Mouse (Mus musculus) limb, embryonic 15.5 days (tissue): Measurements from ENCODE around the gene Gm6034. TPM values are rescaled to one million over a fixed set of nuclear protein-coding genes. Genes with fewer than 3 reads are reported as not detected.
A peak's percentile ranks its signal among the peaks of the same experiment; 100 is the strongest.
"Not testable (repeated sequence)": the region's sequence is repeated elsewhere in the genome, so short reads cannot be mapped to it uniquely, and the experiment has no call there.

Source experiments
- ATAC-seq: fragments of 200-750 bp; cut with Nextera tagmentation; 2 replicates; pipeline ENCODE4 v1.8.0; 2017; ENCODE audit warnings: low read depth, moderate TSS enrichment; ENCODE audit not compliant: insufficient number of reproducible peaks, low FRiP score, low TSS enrichment
- H3K27ac ChIP-seq: fragments of 300-500 bp; sonication (generic); 2 replicates; pipeline ENCODE4 v1.5.1; 2015; ENCODE audit warnings: moderate library complexity, mild to moderate bottlenecking, inconsistent platforms
- H3K27me3 ChIP-seq: fragments of 300-500 bp; sonication (generic); 2 replicates; pipeline ENCODE4 v1.6.1; 2015; ENCODE audit warnings: inconsistent platforms
- H3K36me3 ChIP-seq: fragments of 300-500 bp; sonication (generic); 2 replicates; pipeline ENCODE4 v1.6.1; 2015; ENCODE audit warnings: inconsistent platforms
- H3K4me1 ChIP-seq: fragments of 300-500 bp; sonication (generic); 2 replicates; pipeline ENCODE4 v1.6.1; 2015; ENCODE audit warnings: inconsistent platforms
- H3K4me2 ChIP-seq: fragments of 300-500 bp; sonication (generic); 2 replicates; pipeline ENCODE4 v1.6.1; 2015; ENCODE audit warnings: mild to moderate bottlenecking, inconsistent platforms
- H3K4me3 ChIP-seq: fragments of 300-500 bp; sonication (generic); 2 replicates; pipeline ENCODE4 v1.5.1; 2015; ENCODE audit warnings: mild to moderate bottlenecking, inconsistent platforms
- H3K9ac ChIP-seq: fragments of 300-500 bp; sonication (generic); 2 replicates; pipeline ENCODE4 v1.6.1; 2015; ENCODE audit warnings: inconsistent platforms
- H3K9me3 ChIP-seq: fragments of 300-500 bp; sonication (generic); 2 replicates; pipeline ENCODE4 v1.6.1; 2016; ENCODE audit warnings: inconsistent platforms
- WGBS: fragments of 180-500 bp; shearing (Covaris S2); methylation state at CpG from one replicate; pipeline ENCODE4 v1.1.7; 2015; 5-methylcytosine and 5-hydroxymethylcytosine counted together
- polyA plus RNA-seq: library from polyadenylated mRNA; unstranded; fragments of >200 nt; fragmentation: Nextera tagmentation; extraction: Ambion mirVana; gene quantifications from 2 replicates; pipeline ENCODE4 v1.2.1, GENCODE M21; 2015

Gene Gm6034
- polyA plus RNA-seq, 1 experiment from 2014 or later = not detected

DNA sequence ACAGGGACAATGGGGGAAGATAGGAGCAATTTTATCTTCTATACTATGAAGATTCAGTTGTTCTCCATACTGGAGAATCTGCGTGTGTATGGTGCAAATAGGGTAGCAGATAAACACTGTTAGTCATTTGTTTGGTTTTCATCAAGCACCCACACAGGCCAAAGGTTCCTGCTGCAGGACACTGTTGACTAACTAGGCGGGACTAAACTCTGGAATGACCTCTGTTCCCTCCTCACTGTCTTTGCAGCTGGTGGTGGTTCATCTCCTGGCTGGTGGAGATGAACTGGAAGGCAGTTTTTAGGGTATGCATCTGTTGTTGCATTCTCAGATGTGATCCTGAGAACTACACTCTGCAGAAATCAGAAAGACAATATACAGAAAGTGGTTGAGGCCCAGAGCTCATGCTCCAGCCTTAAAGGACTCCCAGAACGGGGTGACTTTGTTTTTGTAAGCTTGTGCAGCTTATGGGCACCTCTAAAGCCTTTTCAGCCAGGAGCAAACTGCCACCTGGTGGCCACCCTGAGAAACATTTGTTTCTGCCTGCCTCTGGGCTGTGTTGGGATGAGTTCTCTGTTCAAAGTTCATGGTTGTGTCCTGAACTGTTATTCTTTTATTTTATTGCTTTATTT is 7.6 kb upstream of the Gm6034 start:
- ATAC-seq, H3K36me3 ChIP-seq, H3K4me2 ChIP-seq, H3K27ac ChIP-seq, H3K9ac ChIP-seq, H3K27me3 ChIP-seq, H3K4me3 ChIP-seq, H3K9me3 ChIP-seq: not testable (repeated sequence)
- H3K4me1 ChIP-seq = peaks cover 10% of the 10 kb centered on the region; the same call in 1 of the 2 replicates
- WGBS = 33% methylated on average over 3 of the region's 3 CpGs

DNA sequence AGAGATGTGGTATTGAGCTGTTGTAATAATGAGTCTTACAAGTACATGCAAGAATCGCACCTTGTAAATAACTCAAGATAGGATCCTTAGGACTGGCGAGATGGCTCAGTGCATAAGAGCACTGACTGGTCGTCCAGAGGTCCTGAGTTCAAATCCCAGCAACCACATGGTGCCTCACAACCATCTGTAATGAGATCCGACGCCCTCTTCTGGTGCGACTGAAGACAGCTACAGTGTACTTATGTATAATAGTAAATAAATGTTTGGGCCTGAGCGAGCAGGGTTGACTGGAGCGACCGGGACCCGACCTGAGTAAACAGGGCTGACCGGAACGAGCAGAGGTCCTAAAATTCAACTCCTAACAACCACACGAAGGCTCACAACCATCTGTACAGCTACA is 6.6 kb upstream of the Gm6034 start:
- H3K9me3 ChIP-seq, ATAC-seq, H3K27me3 ChIP-seq, H3K27ac ChIP-seq, H3K4me3 ChIP-seq, H3K9ac ChIP-seq, H3K36me3 ChIP-seq, H3K4me2 ChIP-seq: not testable (repeated sequence)
- peaks cover 10% of the 10 kb centered on the region; the same call in 1 of the 2 replicates for H3K4me1 ChIP-seq
- 84% methylated on average over 13 of the region's 13 CpGs for WGBS

DNA sequence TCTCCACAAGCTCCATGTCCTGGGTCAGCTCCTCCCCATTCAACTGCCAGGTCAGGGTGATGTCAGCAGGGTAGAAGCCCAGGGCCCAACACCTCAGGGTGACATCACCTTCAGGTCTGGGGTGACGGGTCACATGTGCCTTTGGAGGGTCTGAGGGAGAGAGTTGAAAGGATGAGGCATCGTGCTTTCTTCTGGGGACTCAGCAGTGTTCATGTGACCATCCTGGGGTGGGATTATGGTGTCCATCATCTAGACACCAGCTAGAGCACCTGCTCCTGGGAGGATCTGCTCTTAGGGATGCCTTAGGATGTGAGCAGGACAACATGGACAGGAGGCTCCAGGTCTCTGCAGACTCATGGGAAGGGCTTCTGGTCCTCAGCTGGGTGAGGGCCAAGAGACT is 2.2 kb upstream of the Gm6034 start:
- not testable (repeated sequence) for H3K27me3 ChIP-seq, H3K36me3 ChIP-seq, H3K9ac ChIP-seq, H3K9me3 ChIP-seq, H3K4me3 ChIP-seq, H3K27ac ChIP-seq, H3K4me2 ChIP-seq, H3K4me1 ChIP-seq, ATAC-seq
- WGBS = 75% methylated on average over 2 of the region's 2 CpGs

DNA sequence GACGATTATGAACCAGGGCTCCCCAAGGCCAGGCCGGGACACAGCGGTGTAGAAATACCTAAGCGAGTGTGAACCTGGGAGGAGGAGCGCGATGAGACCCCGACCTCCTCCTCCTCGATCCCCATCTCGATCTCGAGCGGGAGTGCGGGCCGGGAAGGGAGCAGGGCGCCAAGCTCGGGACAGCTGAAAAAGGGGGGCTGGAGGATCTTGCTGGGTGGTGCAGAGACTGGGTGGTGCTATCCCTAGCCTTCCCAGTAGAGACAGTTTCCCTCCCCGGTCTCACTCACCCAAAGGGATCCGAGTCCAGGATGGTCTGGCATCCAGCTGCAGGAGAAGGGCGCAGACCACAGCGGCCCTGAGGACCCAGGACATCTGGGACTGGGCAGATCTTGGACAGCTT is 706 bp upstream of the Gm6034 start:
- Histone ChIP-seq H3K9ac (peak overlapping the region; percentile 31; the same call in 1 of the 2 replicates), H3K4me3 (peak overlapping the region; percentile 37), H3K4me2 (peak overlapping the region; percentile 76)
- not testable (repeated sequence) for H3K36me3 ChIP-seq, H3K27me3 ChIP-seq, H3K27ac ChIP-seq, H3K9me3 ChIP-seq, H3K4me1 ChIP-seq
- peak; percentile 59; the same call in 1 of the 2 replicates for ATAC-seq
- under 1% methylated on average over 18 of the region's 19 CpGs for WGBS

DNA sequence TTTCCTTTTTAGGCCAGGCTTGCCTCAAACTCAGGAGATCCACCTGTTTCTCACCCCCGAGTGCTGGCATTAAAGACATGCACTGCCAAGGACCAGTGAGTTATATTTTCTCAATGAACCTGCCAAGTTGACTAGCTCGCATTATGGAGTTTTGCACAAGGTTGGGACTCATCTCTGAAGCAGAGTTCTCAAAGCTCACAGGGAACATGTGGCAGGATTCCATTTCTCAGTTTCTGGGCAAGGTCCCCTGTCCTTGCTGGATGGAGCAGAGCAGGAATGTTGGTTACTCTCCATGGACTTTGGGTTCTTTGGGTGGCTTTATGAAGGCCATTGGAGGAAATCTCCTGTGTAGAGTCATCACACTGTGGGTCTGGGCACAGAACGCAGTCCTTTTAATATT is 525 bp downstream of the Gm6034 start:
- H3K36me3 ChIP-seq = no peaks in the 10 kb centered on the region
- peak overlapping the region; percentile 37 for H3K4me3 ChIP-seq
- peak overlapping the region; percentile 76 for H3K4me2 ChIP-seq
- no peaks in the 10 kb centered on the region for H3K27me3 ChIP-seq
- WGBS = 75% methylated on average over 3 of the region's 3 CpGs
- no peak for ATAC-seq
- H3K9ac ChIP-seq = no peak overlapping the region
- no peak overlapping the region for H3K27ac ChIP-seq
- no peaks in the 10 kb centered on the region for H3K9me3 ChIP-seq
- peaks cover 5% of the 10 kb centered on the region; the same call in 1 of the 2 replicates for H3K4me1 ChIP-seq

DNA sequence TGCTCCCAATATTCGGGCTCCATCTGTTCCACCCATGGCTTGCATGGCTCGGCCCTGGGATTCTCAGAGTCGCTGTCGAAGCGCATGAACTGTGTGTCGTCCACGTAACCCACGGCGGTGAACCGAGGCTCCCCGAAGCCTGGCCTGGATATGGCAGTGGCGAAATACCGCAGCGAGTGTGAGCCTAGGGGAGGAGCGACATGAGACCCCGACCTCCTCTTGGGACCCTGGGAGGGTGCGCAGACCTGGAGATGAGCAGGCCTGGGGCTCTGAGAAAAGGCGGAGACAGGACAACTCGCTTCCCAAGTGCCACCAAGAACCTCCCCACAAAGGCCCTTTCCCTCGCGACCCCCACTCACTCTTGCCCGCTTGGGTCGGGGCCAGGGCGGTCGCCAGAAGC is 15.2 kb downstream of the Gm6034 start:
- 88% methylated on average over 25 of the region's 25 CpGs for WGBS
- not testable (repeated sequence) for H3K4me1 ChIP-seq

DNA sequence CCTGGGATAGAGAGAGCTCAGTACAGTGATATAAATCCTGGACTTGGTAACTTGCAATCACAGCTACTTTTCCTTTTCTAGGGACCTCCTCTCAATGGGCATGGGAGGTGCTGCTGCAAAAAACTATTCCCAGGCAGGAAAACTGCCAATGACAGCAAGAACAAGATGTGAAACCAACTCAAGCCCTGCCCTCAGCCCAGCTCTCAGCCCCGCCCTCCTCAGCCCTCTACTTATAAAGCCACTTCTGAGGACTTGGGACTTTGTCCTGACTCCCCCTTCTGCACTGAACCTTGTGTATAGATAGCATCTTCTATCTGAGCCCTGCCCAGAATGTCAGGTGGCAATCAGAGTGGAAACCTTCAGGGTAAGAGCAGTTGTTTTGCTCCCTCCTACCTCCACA is 15.6 kb downstream of the Gm6034 start, which contains the start of gene Gm11127:
Gene Gm11127 (minus strand): TSS at position 10 of the 400 bp plus-strand sequence.
- not testable (repeated sequence) for H3K4me2 ChIP-seq, H3K36me3 ChIP-seq, H3K4me3 ChIP-seq, H3K4me1 ChIP-seq, H3K9me3 ChIP-seq, H3K27ac ChIP-seq, H3K9ac ChIP-seq, ATAC-seq, H3K27me3 ChIP-seq
- 50% methylated on average over 1 of the region's 1 CpGs for WGBS

More for the DNA sequence above, 15.2 kb downstream of the Gm6034 start:
- not testable (repeated sequence) for H3K4me3 ChIP-seq, ATAC-seq, H3K9ac ChIP-seq, H3K36me3 ChIP-seq, H3K4me2 ChIP-seq, H3K27ac ChIP-seq, H3K27me3 ChIP-seq, H3K9me3 ChIP-seq

DNA sequence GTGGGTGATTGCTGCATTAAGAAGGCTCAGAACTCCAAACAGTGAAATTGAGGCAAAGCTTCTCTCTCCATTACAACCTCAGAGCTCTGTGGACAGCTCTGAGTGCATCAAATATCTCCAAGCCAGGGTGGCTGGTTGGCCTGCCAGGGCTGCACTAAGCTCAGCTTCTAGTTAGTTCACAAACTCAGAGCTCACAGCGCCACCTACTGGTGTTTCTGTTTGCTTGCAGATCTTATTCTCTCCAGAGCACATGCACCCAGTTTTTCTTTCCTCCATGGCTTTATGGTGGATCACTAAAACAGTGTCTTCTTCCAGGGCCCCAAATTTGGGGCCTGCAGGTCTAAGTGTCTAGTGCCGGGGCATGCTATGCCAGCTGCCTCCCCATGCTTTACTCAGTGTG is 18.1 kb downstream of the Gm6034 start:
- 34% methylated on average over 2 of the region's 2 CpGs for WGBS
- Histone ChIP-seq H3K4me3 (no peak overlapping the region), H3K9ac (no peak overlapping the region), H3K36me3 (no peaks in the 10 kb centered on the region), H3K4me2 (no peak overlapping the region), H3K27me3 (no peaks in the 10 kb centered on the region), H3K4me1 (no peaks in the 10 kb centered on the region), H3K27ac (no peak overlapping the region), H3K9me3 (no peaks in the 10 kb centered on the region)
- ATAC-seq = no peak

DNA sequence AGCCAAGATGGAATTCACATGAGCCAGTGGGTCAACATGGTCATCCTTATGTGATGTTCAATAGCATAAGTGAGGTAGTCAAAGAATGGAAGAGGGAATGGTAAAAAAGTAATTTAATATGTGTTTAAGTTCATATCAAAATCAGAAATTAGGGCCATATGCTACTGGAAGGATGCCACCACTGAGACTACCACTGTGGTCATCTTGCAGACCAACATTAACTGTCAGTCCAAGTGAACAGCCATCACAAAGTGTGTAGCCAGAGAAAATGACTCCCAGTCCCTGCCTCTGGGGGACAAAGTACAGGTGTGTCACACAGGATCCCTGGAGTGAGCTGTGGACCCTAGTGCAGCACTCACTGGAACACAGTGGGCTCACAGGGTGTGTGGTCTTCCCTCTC is 39.1 kb downstream of the Gm6034 start:
- Histone ChIP-seq H3K27me3 (peaks cover 34% of the 10 kb centered on the region), H3K4me1 (peaks cover 12% of the 10 kb centered on the region)
- not testable (repeated sequence) for H3K36me3 ChIP-seq, ATAC-seq, H3K9ac ChIP-seq, H3K27ac ChIP-seq, H3K4me3 ChIP-seq, H3K9me3 ChIP-seq, H3K4me2 ChIP-seq

DNA sequence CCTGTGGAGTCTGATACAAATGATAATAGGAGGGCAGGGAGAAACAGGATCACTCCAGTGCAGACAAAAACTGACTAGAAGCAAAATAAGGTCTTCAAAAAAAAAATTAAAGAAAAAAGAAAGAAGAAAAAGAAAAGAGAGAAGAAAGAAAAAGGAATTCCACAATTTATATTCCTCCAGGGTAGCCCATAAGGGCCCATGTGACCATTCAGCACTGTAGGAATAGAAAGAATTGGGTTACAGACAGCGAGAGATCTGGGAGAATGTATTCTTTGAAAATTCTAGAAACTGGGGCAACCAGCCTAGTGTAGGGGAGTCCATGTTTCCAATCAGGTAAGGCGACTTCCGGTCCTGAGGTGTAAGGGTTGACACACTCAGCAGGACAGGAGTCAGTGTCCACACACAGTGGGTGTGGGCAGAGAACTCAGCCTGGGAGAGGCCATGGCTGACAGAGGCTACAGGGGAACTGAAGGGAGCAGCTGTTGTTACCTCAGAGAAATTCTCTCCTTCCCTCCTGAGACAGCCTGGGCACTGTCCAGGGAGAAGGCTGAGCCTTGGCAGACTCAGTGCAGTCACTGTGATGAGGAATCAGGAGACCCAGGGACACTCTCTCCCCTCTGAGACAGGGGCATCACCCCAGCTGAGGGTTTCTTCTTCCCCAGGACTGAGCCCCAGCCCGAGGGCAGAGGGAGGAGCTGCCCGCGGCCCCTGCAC is 39.9 kb downstream of the Gm6034 start:
- H3K4me1 ChIP-seq = peaks cover 12% of the 10 kb centered on the region
- not testable (repeated sequence) for H3K9me3 ChIP-seq, ATAC-seq, H3K27ac ChIP-seq, H3K36me3 ChIP-seq, H3K9ac ChIP-seq
- WGBS = 26% methylated on average over 6 of the region's 6 CpGs
- H3K27me3 ChIP-seq = peaks cover 34% of the 10 kb centered on the region
- peak overlapping the region; percentile 45 for H3K4me3 ChIP-seq
- peak overlapping the region; percentile 92 for H3K4me2 ChIP-seq

DNA sequence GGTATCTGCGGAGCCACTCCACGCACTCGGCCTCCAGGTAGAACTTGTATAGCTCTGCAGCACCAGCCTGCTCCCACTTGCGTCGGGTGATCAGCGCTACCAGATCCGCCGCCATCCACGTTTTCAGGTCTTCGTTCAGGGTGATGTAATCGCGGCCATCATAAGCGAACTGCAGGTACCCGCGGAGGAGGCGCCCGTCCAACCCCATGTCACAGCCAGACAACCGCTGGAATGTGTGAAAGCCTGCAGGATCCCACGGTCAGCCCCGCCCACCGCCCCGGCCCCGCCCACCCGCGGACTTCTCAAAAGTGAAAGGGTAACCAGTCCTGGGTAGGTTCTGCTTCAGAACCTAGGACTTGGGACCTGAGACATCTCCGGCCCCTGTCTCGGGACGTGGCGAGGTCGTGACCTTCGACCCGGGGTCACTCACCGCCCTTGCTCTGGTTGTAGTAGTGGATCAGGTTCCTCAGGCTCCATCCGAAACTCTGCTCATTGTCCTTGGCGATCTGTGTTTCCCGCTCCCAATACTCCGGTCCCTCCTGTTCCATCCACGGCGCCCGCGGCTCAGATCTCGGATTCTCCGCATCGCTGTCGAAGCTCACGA is 40.6 kb downstream of the Gm6034 start:
- peak overlapping the region; percentile 92 for H3K4me2 ChIP-seq
- peaks cover 34% of the 10 kb centered on the region for H3K27me3 ChIP-seq
- no peaks in the 10 kb centered on the region for H3K36me3 ChIP-seq
- no peak for ATAC-seq
- 0 out of 2 replicates have a peak overlapping the region, but pooled peaks have one; percentile 4 for H3K9ac ChIP-seq
- H3K4me1 ChIP-seq = peaks cover 12% of the 10 kb centered on the region
- no peaks in the 10 kb centered on the region for H3K9me3 ChIP-seq
- WGBS = under 1% methylated on average over 46 of the region's 46 CpGs
- H3K4me3 ChIP-seq = peak overlapping the region; percentile 45
- no peak overlapping the region for H3K27ac ChIP-seq

DNA sequence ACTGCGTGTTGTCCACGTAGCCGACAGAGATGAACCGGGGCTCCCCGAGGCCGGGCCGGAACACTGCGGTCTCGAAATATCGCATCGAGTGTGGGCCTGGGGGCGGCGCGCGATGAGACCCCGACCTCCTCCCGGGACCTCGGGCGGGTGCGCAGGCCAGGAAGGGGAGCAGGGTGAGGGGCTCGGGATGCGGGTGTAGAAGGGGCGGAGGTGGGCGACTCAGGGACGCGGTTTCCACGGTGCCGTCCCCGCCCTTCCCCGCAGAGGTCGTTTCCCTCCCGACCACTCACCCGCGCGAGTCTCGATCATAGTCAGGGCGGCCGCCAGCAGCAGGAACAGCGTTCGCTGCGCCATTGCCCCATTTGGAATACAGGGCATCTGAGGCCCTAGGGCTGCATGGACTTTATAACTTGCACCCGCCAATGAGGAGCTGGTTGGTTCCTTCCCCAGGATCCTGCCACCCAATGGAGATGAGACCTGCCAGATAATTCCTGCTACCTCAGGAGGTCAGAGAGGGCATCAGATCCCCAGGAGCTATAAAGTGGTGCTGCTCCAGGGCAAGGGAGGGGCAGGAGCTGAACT is 41.2 kb downstream of the Gm6034 start:
- H3K36me3 ChIP-seq = no peaks in the 10 kb centered on the region
- under 1% methylated on average over 41 of the region's 42 CpGs for WGBS
- 0 out of 2 replicates have a peak overlapping the region, but pooled peaks have one; percentile 4 for H3K9ac ChIP-seq
- no peak for ATAC-seq
- H3K4me3 ChIP-seq = peak overlapping the region; percentile 45
- peak overlapping the region; percentile 92 for H3K4me2 ChIP-seq
- H3K9me3 ChIP-seq = no peaks in the 10 kb centered on the region
- peaks cover 34% of the 10 kb centered on the region for H3K27me3 ChIP-seq
- no peak overlapping the region for H3K27ac ChIP-seq
- H3K4me1 ChIP-seq = peaks cover 12% of the 10 kb centered on the region
